Mouse (Mus musculus) lung, postnatal 0 days (tissue): ENCODE results near the gene Unkl. TPM values are rescaled to one million over a fixed set of nuclear protein-coding genes. Genes with fewer than 3 reads are reported as not detected.
A peak's percentile ranks its signal among the peaks of the same experiment; 100 is the strongest.

ENCODE experiments used
- ATAC-seq: fragments of 200-750 bp; cut with Nextera tagmentation; 2 replicates; pipeline ENCODE4 v1.8.0; 2017; ENCODE audit warnings: moderate library complexity
- DNase-seq: peaks from one replicate; pipeline ENCODE4 v3.0.0-alpha.2; 2016; ENCODE audit warnings: low spot score
- H3K27ac ChIP-seq: fragments of 300-500 bp; sonication (generic); 2 replicates; pipeline ENCODE4 v1.5.1; 2014; ENCODE audit warnings: antibody characterized with exemption, mild to moderate bottlenecking, low read length, mixed read lengths
- H3K27me3 ChIP-seq: fragments of 300-500 bp; sonication (generic); replicated peaks from 2 replicates; pipeline ENCODE4 v1.6.1; 2014; ENCODE audit warnings: low read length, mixed read lengths; ENCODE audit not compliant: insufficient read depth
- H3K36me3 ChIP-seq: fragments of 300-500 bp; sonication (generic); 2 replicates; pipeline ENCODE4 v1.6.1; 2014; ENCODE audit warnings: low read length, mixed read lengths; ENCODE audit not compliant: insufficient read depth
- H3K4me1 ChIP-seq: fragments of 300-500 bp; sonication (generic); 2 replicates; pipeline ENCODE4 v1.6.1; 2014; ENCODE audit warnings: antibody characterized with exemption, low read depth, low read length, mixed read lengths; ENCODE audit not compliant: insufficient read depth
- H3K4me2 ChIP-seq: fragments of 300-500 bp; sonication (generic); replicated peaks from 2 replicates; pipeline ENCODE4 v1.6.1; 2014; ENCODE audit warnings: low read depth, mild to moderate bottlenecking, low read length, moderate library complexity, mixed read lengths
- H3K4me3 ChIP-seq: fragments of 300-500 bp; sonication (generic); 2 replicates; pipeline ENCODE4 v1.5.1; 2014; ENCODE audit warnings: low read depth, low read length
- H3K9ac ChIP-seq: fragments of 300-500 bp; sonication (generic); replicated peaks from 2 replicates; pipeline ENCODE4 v1.6.1; 2014; ENCODE audit warnings: low read depth, mild to moderate bottlenecking
- H3K9me3 ChIP-seq: fragments of 300-500 bp; sonication (generic); 2 replicates; pipeline ENCODE4 v1.6.1; 2016; ENCODE audit warnings: low read length, mixed read lengths
- CTCF ChIP-seq: IDR thresholded peaks from 2 replicates; pipeline ENCODE4 v1.5.1; 2016; ENCODE audit warnings: antibody characterized with exemption, mild to moderate bottlenecking
- EP300 ChIP-seq: IDR thresholded peaks from 2 replicates; pipeline ENCODE4 v1.6.1; 2016; ENCODE audit warnings: antibody characterized with exemption, mild to moderate bottlenecking, control low read depth
- WGBS: fragments of 180-500 bp; shearing (Covaris S2); extraction: QIAGEN DNeasy Blood & Tissue Kit; methylation state at CpG from one replicate; pipeline ENCODE4 v1.1.7; 2014; 5-methylcytosine and 5-hydroxymethylcytosine counted together
- polyA plus RNA-seq: library from polyadenylated mRNA; unstranded; fragments of >200 nt; fragmentation: Nextera tagmentation; extraction: Ambion mirVana; gene quantifications from 2 replicates; pipeline ENCODE4 v1.2.1, GENCODE M21; 2015

The Unkl gene
- polyA plus RNA-seq, 1 experiment from 2014 or later: 7.0 TPM

- peaks cover 5% of the 10 kb centered on the region; the same call in 1 of the 2 replicates for H3K27me3 ChIP-seq
- no peak overlapping the region for H3K4me3 ChIP-seq
- no peak for DNase-seq
- ATAC-seq: no peak
- no peaks in the 10 kb centered on the region for H3K36me3 ChIP-seq
- H3K9ac ChIP-seq: no peak overlapping the region
- H3K4me1 ChIP-seq: no peaks in the 10 kb centered on the region
- H3K27ac ChIP-seq: no peak overlapping the region
- no peak overlapping the region for H3K4me2 ChIP-seq
- no peaks in the 10 kb centered on the region for H3K9me3 ChIP-seq
- WGBS: 64% methylated on average over 8 of the region's 8 CpGs
- TF ChIP-seq EP300: no peak
Observed at GRCm38 (mm10) chr17:25250181-25250835, 62.1 kb downstream of the Unkl start.

DNA sequence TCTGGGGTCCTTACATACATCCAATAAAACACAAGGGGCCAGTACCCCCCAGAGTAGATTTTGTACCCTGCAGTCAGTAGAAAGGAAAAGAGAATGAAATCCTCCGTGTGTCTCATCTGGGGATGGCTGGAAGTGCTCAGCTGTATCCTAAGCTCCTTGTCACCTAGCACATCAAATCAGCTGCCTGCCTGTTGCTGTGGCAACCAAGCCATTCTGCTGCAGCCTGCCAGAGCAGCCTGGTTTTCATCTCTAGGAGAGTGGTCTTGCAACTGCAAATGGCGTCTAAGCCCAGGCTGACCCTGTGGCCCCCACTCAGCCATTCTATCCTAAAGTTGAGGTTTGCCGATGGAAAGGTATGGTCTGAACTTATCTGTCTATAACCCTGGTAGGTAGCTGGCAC is 64.4 kb downstream of the Unkl start:
- no peak for ATAC-seq
- H3K27me3 ChIP-seq: peaks cover 5% of the 10 kb centered on the region; the same call in 1 of the 2 replicates
- DNase-seq: no peak
- no peak overlapping the region for H3K27ac ChIP-seq
- H3K4me2 ChIP-seq: no peak overlapping the region
- no peak for TF ChIP-seq CTCF
- TF ChIP-seq EP300: no peak
- H3K9me3 ChIP-seq: no peaks in the 10 kb centered on the region
- peaks cover 7% of the 10 kb centered on the region; the same call in 1 of the 2 replicates for H3K4me1 ChIP-seq
- H3K36me3 ChIP-seq: no peaks in the 10 kb centered on the region
- H3K9ac ChIP-seq: no peak overlapping the region
- no peak overlapping the region for H3K4me3 ChIP-seq
- WGBS: 35% methylated on average over 3 of the region's 3 CpGs

DNA sequence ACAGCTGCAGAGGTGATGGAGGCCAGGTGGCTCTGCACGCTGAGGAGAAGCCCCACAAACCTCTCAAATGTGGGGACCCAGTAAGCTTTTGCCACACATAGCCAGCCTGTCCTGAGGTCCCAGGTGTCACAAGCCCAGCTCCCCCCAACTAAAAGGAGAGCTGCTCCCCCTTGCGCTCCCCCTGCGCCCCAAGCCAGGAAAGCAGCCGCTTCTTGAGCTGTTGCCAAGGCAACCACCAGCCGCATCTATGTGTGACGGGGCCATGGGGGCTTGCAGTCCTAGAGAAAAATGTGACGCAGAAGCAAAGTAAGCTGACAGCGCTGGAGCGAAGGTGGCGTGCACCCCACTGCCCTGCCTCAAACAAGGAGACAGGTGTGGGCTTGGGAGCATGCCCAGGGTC is 65.6 kb downstream of the Unkl start:
- no peaks in the 10 kb centered on the region for H3K36me3 ChIP-seq
- no peak overlapping the region for H3K4me2 ChIP-seq
- no peak overlapping the region for H3K27ac ChIP-seq
- H3K9ac ChIP-seq: no peak overlapping the region
- peaks cover 7% of the 10 kb centered on the region; the same call in 1 of the 2 replicates for H3K4me1 ChIP-seq
- WGBS: 24% methylated on average over 10 of the region's 10 CpGs
- H3K27me3 ChIP-seq: peaks cover 5% of the 10 kb centered on the region; the same call in 1 of the 2 replicates
- H3K4me3 ChIP-seq: no peak overlapping the region
- no peaks in the 10 kb centered on the region for H3K9me3 ChIP-seq
- no peak for TF ChIP-seq CTCF
- no peak for TF ChIP-seq EP300
- DNase-seq (no peak), ATAC-seq (no peak)

DNA sequence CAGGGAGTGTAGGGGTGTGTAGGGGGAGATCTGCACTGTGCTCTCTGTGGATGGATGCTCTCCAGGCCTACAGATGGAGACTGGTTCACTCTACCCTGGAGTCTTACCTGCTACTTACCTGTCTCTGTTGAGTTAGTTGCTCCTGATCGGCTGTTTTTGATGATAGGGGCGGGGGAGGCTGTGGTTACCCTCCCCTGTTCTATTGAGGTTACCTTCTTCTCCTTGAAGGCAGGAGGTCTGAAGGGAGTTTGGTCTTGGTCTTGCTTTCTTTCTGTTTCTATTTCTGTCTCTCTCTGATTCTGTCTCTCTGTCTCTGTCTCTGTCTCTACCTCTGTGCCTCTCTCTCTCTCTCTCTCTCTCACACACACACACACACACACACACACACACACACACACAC is 66.9 kb downstream of the Unkl start:
- H3K9ac ChIP-seq: no peak overlapping the region
- H3K9me3 ChIP-seq: no peaks in the 10 kb centered on the region
- no peak overlapping the region for H3K27ac ChIP-seq
- ATAC-seq (no peak), DNase-seq (no peak)
- no peak overlapping the region for H3K4me3 ChIP-seq
- WGBS: 55% methylated on average over 2 of the region's 2 CpGs
- no peak overlapping the region for H3K4me2 ChIP-seq
- H3K4me1 ChIP-seq: peaks cover 7% of the 10 kb centered on the region; the same call in 1 of the 2 replicates
- no peak for TF ChIP-seq CTCF
- no peak for TF ChIP-seq EP300
- no peaks in the 10 kb centered on the region for H3K36me3 ChIP-seq
- H3K27me3 ChIP-seq: peaks cover 5% of the 10 kb centered on the region; the same call in 1 of the 2 replicates

DNA sequence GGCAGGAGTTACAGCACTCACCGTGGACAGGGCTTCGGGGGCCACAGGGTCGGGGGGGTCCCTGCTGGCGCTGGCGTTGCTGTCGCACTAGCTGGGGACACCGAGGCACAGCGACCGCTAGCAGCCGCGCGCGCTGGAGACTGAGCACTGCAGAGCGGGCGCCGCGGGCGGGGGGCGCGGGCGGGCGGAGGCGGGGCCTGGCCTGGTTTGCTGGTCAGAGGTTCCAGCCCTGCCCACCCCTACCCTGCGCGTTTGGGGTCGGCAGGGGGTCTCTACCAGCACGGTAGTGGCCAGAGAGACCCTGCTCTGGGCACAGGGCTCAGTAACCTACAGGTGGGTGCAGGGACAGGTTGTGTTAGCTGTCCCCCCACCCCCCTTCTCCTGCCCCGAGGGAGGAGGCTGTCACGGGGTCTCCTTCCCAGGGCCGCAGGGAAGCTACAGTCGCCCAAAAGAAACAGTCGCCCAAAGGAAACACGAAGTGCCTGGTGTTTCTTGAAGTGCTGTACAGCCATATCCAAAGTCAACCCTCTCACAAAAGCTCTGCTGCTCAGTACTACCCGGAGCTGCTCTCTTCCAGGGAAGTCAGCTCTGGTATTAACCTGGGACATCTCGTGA is 68.0 kb downstream of the Unkl start, which contains the start of gene Baiap3:
Baiap3 (minus strand) TSS at position 225 of the 615 bp plus-strand sequence.
- Histone ChIP-seq H3K27me3 (peaks cover 5% of the 10 kb centered on the region; the same call in 1 of the 2 replicates), H3K9ac (peak within 1 kb of the TSS; percentile 8; the same call in 1 of the 2 replicates), H3K27ac (no peak within 1 kb of the TSS), H3K4me2 (peak within 1 kb of the TSS; percentile 56), H3K36me3 (no peaks in the 10 kb centered on the region), H3K4me1 (peaks cover 7% of the 10 kb centered on the region; the same call in 1 of the 2 replicates), H3K9me3 (no peaks in the 10 kb centered on the region), H3K4me3 (peak within 1 kb of the TSS; percentile 32)
- TF ChIP-seq EP300 (no peak), CTCF (no peak)
- 4% methylated on average over 31 of the region's 35 CpGs for WGBS
- ATAC-seq (peak; percentile 49), DNase-seq (peak; percentile 27)

- DNase-seq: peak; percentile 36
- H3K27me3 ChIP-seq: peaks cover 5% of the 10 kb centered on the region; the same call in 1 of the 2 replicates
- ATAC-seq: peak; percentile 20; the same call in 1 of the 2 replicates
- WGBS: 49% methylated on average over 6 of the region's 6 CpGs
- TF ChIP-seq CTCF (no peak), EP300 (no peak)
- no peaks in the 10 kb centered on the region for H3K9me3 ChIP-seq
- no peak overlapping the region for H3K4me2 ChIP-seq
- H3K9ac ChIP-seq: no peak overlapping the region
- H3K36me3 ChIP-seq: peaks cover 5% of the 10 kb centered on the region
- peaks cover 7% of the 10 kb centered on the region; the same call in 1 of the 2 replicates for H3K4me1 ChIP-seq
- no peak overlapping the region for H3K27ac ChIP-seq
- H3K4me3 ChIP-seq: no peak overlapping the region
Observed at GRCm38 (mm10) chr17:25257804-25258261, 69.6 kb downstream of the Unkl start.
